Mouse (Mus musculus) cortical plate, adult 2 months (tissue): ENCODE data around the gene Smg1.

Experiments
- CTCF ChIP-seq: fragments of 200-500 bp; IDR thresholded peaks from 2 replicates; pipeline ENCODE4 v1.5.1; 2011; ENCODE audit warnings: mild to moderate bottlenecking, control low read depth, low read length; ENCODE audit not compliant: insufficient read depth; ENCODE audit errors: extremely low read depth
- POLR2A ChIP-seq: fragments of 200-500 bp; IDR thresholded peaks from 2 replicates; pipeline ENCODE4 v1.6.1; 2011; ENCODE audit warnings: mild to moderate bottlenecking, low read length, control low read depth; ENCODE audit not compliant: insufficient read depth; ENCODE audit errors: extremely low read depth

DNA sequence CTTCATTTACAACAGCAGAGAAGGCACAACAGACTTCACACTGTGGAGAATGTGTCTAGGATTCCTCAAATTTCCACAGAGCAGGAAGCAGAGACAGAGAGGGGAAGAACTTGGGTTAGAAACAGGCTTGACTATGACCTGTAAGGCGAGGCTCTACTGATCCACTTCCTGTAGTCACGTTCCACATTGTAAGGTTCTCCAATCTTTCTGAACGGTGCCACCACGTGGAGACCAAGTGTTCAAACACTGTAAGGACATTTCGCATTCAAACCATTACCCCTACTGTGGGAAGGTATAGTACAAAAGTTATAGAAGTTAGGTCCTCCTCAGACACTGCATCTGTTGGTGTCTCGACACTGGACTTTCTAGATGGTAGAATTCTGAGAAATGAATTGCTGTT is 31.8 kb upstream of the Smg1 start:
- no peak for TF ChIP-seq CTCF
- no peak for TF ChIP-seq POLR2A
